Mouse (Mus musculus) heart, embryonic 10.5 days (tissue): ENCODE data around the gene Vkorc1. TPM values are rescaled to one million over a fixed set of nuclear protein-coding genes. Genes with fewer than 3 reads are reported as not detected.
"Not testable (repeated sequence)": the region's sequence is repeated elsewhere in the genome, so short reads cannot be mapped to it uniquely, and the experiment has no call there.

Source experiments
- DNase-seq: peaks from one replicate; pipeline ENCODE4 v3.0.0-alpha.2; 2017; ENCODE audit warnings: low spot score
- H3K27ac ChIP-seq: fragments of 300-500 bp; sonication (generic); 2 replicates; pipeline ENCODE4 v1.5.1; 2016; ENCODE audit warnings: mild to moderate bottlenecking
- H3K27me3 ChIP-seq: fragments of 300-500 bp; sonication (generic); 2 replicates; pipeline ENCODE4 v1.6.1; 2016; ENCODE audit warnings: mild to moderate bottlenecking; ENCODE audit not compliant: poor library complexity, insufficient read depth, severe bottlenecking
- H3K36me3 ChIP-seq: fragments of 300-500 bp; sonication (generic); 2 replicates; pipeline ENCODE4 v1.6.1; 2016; ENCODE audit warnings: mild to moderate bottlenecking, moderate library complexity
- H3K4me1 ChIP-seq: fragments of 300-500 bp; sonication (generic); 2 replicates; pipeline ENCODE4 v1.6.1; 2016; ENCODE audit warnings: mild to moderate bottlenecking
- H3K4me3 ChIP-seq: fragments of 300-500 bp; sonication (generic); 2 replicates; pipeline ENCODE4 v1.5.1; 2016; ENCODE audit warnings: mild to moderate bottlenecking, moderate library complexity
- H3K9me3 ChIP-seq: fragments of 300-500 bp; sonication (generic); 2 replicates; pipeline ENCODE4 v1.6.1; 2016; ENCODE audit warnings: mild to moderate bottlenecking, moderate library complexity
- WGBS: fragments of 180-500 bp; shearing (Covaris S2); methylation state at CpG from one replicate; pipeline ENCODE4 v1.1.7; 2016; 5-methylcytosine and 5-hydroxymethylcytosine counted together
- polyA plus RNA-seq: library from polyadenylated mRNA; unstranded; fragments of >200 nt; fragmentation: Nextera tagmentation; extraction: Ambion mirVana; gene quantifications from 2 replicates; pipeline ENCODE4 v1.2.1, GENCODE M21; 2016

Vkorc1 gene
- polyA plus RNA-seq, 1 experiment from 2014 or later: 81.7 TPM

- no peak overlapping the region for H3K4me3 ChIP-seq
- WGBS: 95% methylated on average over 12 of the region's 12 CpGs
- peaks cover 50% of the 10 kb centered on the region for H3K36me3 ChIP-seq
- H3K4me1 ChIP-seq: peaks cover 18% of the 10 kb centered on the region
- no peak for DNase-seq
- no peaks in the 10 kb centered on the region for H3K9me3 ChIP-seq
- H3K27ac ChIP-seq: no peak overlapping the region
- H3K27me3 ChIP-seq: no peaks in the 10 kb centered on the region
Measured at GRCm38 (mm10) chr7:127907939-127908338, 12.5 kb upstream of the Vkorc1 start.

DNA sequence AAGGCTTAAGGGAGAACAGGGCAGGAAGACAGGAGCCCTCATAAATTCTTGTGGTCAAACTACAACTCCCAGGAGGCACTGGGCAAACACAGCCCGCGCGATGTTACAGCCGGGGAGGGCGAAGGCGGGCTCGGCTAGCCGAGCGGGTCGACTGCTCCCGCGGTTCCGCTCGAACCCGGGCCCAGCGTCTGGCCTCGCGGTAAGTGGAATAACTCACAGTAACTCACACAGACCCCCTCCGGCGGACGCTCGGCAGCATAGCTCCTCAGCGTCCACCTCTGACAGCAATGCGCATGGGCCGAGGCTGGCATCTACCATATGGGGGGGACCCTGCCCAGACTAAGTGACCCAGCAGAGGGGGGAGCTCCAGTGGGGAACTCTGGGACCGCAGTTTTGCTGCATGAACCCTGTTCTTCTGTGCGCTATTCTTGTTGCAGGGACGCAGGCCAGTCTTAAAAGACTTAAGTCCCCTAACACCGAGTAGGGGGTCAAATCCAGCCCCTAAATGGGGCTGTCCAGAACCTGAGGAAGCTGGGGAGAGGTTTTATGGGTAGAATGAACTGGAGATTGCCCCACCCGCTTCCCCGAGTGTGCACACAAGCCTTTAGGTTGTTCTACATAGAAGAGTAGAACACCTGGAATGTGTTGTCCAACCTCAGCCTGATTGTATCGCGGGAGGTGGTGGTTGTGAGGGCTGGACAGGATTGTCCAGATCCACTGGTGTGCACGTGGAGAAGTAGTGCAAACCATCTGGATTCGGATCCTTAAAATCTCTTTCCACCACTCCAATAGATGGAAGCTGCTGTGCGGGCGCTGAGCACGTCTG, 8.8 kb upstream of the Vkorc1 start, which contains the start of gene Bckdk:
TSS of gene Bckdk (plus strand) at position 112 of the 826 bp plus-strand sequence.
- H3K27ac ChIP-seq: peak within 1 kb of the TSS; percentile 93
- H3K36me3 ChIP-seq: peaks cover 41% of the 10 kb centered on the region
- no peaks in the 10 kb centered on the region for H3K27me3 ChIP-seq
- peak; percentile 94 for DNase-seq
- no peaks in the 10 kb centered on the region for H3K9me3 ChIP-seq
- peaks cover 20% of the 10 kb centered on the region for H3K4me1 ChIP-seq
- whole genome bisulfite sequencing: 8% methylated on average over 38 of the region's 38 CpGs
- H3K4me3 ChIP-seq: peak within 1 kb of the TSS; percentile 79

- Histone ChIP-seq H3K27me3 (no peaks in the 10 kb centered on the region), H3K27ac (no peak overlapping the region), H3K9me3 (no peaks in the 10 kb centered on the region), H3K36me3 (peaks cover 17% of the 10 kb centered on the region), H3K4me3 (no peak overlapping the region), H3K4me1 (peaks cover 20% of the 10 kb centered on the region)
- WGBS: 72% methylated on average over 2 of the region's 2 CpGs
- no peak for DNase-seq
Measured at GRCm38 (mm10) chr7:127901772-127902171, 6.4 kb upstream of the Vkorc1 start.

- Histone ChIP-seq H3K27me3 (no peaks in the 10 kb centered on the region), H3K36me3 (no peaks in the 10 kb centered on the region), H3K27ac (no peak overlapping the region; the same call in 1 of the 2 replicates), H3K4me1 (peaks cover 16% of the 10 kb centered on the region), H3K4me3 (no peak overlapping the region), H3K9me3 (no peaks in the 10 kb centered on the region)
- no peak for DNase-seq
- 31% methylated on average over 7 of the region's 7 CpGs for WGBS
Measured at GRCm38 (mm10) chr7:127899997-127900396, 4.6 kb upstream of the Vkorc1 start.

DNA sequence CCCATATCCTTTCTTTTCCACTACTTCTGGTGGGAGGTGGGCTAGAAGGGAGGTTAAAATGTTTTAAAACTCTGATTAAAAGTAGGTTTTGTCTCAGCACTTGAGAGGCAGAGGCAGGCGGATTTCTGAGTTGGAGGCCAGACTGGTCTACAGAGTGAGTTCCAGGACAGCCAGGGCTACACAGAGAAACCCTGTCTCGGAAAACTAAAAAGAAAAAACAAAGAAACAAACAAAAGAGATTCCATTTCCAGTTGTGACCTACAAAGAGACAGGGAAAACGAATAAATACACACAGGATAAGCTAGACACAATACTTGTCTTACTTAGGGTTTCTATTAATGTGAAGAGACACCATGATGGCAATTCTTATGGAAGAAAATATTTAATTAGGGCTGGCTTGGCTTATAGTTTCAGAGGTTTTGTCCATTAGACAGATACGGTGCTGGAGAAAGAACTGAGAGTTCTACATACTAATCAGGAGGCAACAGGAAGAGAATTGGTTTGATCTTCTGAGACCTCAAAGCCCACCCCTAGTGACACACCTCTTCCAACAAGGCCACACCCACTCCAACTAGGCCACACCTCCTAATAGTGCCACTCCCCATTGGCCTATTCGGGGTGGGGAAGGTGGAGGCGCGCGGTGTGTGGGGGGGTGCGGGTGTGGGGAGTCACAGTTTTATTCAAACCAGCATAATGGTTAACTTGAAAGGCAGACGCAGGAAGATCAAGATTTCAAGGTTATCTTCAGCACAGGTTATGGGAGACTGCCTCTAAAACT, 3.0 kb upstream of the Vkorc1 start:
- 33% methylated on average over 10 of the region's 10 CpGs for WGBS
- Histone ChIP-seq H3K4me1 (peaks cover 13% of the 10 kb centered on the region), H3K27ac (no peak overlapping the region), H3K27me3 (no peaks in the 10 kb centered on the region), H3K4me3 (no peak overlapping the region), H3K9me3 (no peaks in the 10 kb centered on the region), H3K36me3 (peaks cover 1% of the 10 kb centered on the region; the same call in 1 of the 2 replicates)
- DNase-seq: no peak

GRCm38 (mm10) chr7:127897542-127897941, 2.1 kb upstream of the Vkorc1 start:
- peaks cover 10% of the 10 kb centered on the region for H3K36me3 ChIP-seq
- whole genome bisulfite sequencing: 88% methylated on average over 7 of the region's 7 CpGs
- H3K27me3 ChIP-seq: no peaks in the 10 kb centered on the region
- H3K4me1 ChIP-seq: peaks cover 13% of the 10 kb centered on the region
- DNase-seq: no peak
- no peak overlapping the region for H3K4me3 ChIP-seq
- H3K9me3 ChIP-seq: no peaks in the 10 kb centered on the region
- no peak overlapping the region for H3K27ac ChIP-seq

DNA sequence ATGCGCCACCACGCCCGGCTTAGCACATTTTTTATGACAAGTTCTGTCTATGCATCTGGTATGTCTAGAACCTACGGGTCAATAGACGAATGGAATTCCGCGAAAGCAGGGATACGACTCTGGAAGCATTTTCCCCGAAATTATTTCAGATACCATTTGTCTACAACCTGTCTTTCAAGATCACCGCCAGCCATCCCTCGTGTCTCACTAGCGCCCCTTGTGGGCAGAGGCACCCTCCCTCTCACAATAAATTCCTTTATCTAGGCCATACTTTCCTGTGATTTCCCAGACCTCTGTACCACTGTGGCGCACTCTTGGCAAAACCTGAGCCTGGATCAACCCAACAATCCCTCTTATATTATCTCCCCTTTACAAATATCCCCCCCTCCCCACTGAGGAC, 967 bp upstream of the Vkorc1 start:
- Histone ChIP-seq H3K4me1 (peaks cover 13% of the 10 kb centered on the region), H3K27me3 (no peaks in the 10 kb centered on the region), H3K36me3 (peaks cover 17% of the 10 kb centered on the region), H3K27ac (no peak overlapping the region), H3K4me3 (no peak overlapping the region), H3K9me3 (no peaks in the 10 kb centered on the region)
- WGBS: 55% methylated on average over 13 of the region's 13 CpGs
- no peak for DNase-seq

DNA sequence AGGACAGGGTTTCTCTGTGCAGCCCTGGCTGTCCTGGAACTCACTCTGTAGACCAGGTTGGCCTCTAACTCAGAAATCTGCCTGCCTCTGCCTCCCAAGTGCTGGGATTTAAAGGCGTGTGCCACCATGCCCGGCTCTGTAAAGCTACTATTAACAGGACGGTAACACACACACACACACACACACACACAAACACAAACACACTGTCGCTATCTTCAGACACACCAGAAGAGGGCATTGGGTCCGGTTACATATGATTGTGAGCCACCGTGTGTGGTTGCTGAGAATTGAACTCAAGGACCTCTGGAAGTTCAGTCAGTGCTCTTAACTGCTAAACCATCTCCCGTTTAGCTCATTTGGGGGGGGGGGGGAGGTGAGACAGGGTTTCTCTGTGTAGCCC, 474 bp upstream of the Vkorc1 start:
- H3K4me3 ChIP-seq: peak overlapping the region; percentile 72
- 55% methylated on average over 7 of the region's 7 CpGs for WGBS
- peaks cover 17% of the 10 kb centered on the region for H3K36me3 ChIP-seq

GRCm38 (mm10) chr7:127894480-127894879, 937 bp downstream of the Vkorc1 start:
- Histone ChIP-seq H3K4me3 (peak overlapping the region; percentile 72), H3K27me3 (no peaks in the 10 kb centered on the region), H3K4me1 (peaks cover 6% of the 10 kb centered on the region), H3K9me3 (no peaks in the 10 kb centered on the region), H3K27ac (peak overlapping the region; percentile 86; the same call in 1 of the 2 replicates), H3K36me3 (peaks cover 24% of the 10 kb centered on the region)
- 69% methylated on average over 5 of the region's 5 CpGs for WGBS
- DNase-seq: no peak

More for the DNA sequence above, 474 bp upstream of the Vkorc1 start:
- DNase-seq, H3K27me3 ChIP-seq, H3K9me3 ChIP-seq: not testable (repeated sequence)
- H3K4me1 ChIP-seq: peaks cover 13% of the 10 kb centered on the region
- H3K27ac ChIP-seq: peak overlapping the region; percentile 86; the same call in 1 of the 2 replicates

- DNase-seq: no peak
- no peaks in the 10 kb centered on the region for H3K9me3 ChIP-seq
- WGBS: 30% methylated on average over 4 of the region's 4 CpGs
- H3K36me3 ChIP-seq: peaks cover 61% of the 10 kb centered on the region
- H3K4me1 ChIP-seq: peaks cover 5% of the 10 kb centered on the region
- H3K27me3 ChIP-seq: no peaks in the 10 kb centered on the region
- no peak within 1 kb of the TSS for H3K4me3 ChIP-seq
- no peak within 1 kb of the TSS for H3K27ac ChIP-seq
Measured at GRCm38 (mm10) chr7:127890798-127891197, 4.6 kb downstream of the Vkorc1 start, which contains the start of gene Prss53. Gene Prss53, minus strand, starts transcription at chr7:127890970.

GRCm38 (mm10) chr7:127888821-127889220, 6.6 kb downstream of the Vkorc1 start:
- Histone ChIP-seq H3K27me3 (no peaks in the 10 kb centered on the region), H3K9me3 (no peaks in the 10 kb centered on the region), H3K4me3 (no peak overlapping the region), H3K27ac (no peak overlapping the region), H3K36me3 (peaks cover 80% of the 10 kb centered on the region), H3K4me1 (peaks cover 5% of the 10 kb centered on the region)
- no peak for DNase-seq
- WGBS: 75% methylated on average over 3 of the region's 3 CpGs

- no peak overlapping the region for H3K27ac ChIP-seq
- no peak overlapping the region for H3K4me3 ChIP-seq
- H3K4me1 ChIP-seq: peaks cover 15% of the 10 kb centered on the region
- DNase-seq: no peak
- H3K27me3 ChIP-seq: no peaks in the 10 kb centered on the region
- H3K9me3 ChIP-seq: no peaks in the 10 kb centered on the region
- WGBS: 77% methylated on average over 3 of the region's 3 CpGs
- H3K36me3 ChIP-seq: peaks cover 83% of the 10 kb centered on the region
Measured at GRCm38 (mm10) chr7:127887781-127888180, 7.6 kb downstream of the Vkorc1 start.

GRCm38 (mm10) chr7:127887191-127887590, 8.2 kb downstream of the Vkorc1 start:
- H3K27ac ChIP-seq: no peak overlapping the region
- no peaks in the 10 kb centered on the region for H3K9me3 ChIP-seq
- 83% methylated on average over 8 of the region's 8 CpGs for WGBS
- H3K27me3 ChIP-seq: no peaks in the 10 kb centered on the region
- peaks cover 20% of the 10 kb centered on the region for H3K4me1 ChIP-seq
- DNase-seq: no peak
- peaks cover 83% of the 10 kb centered on the region for H3K36me3 ChIP-seq
- no peak overlapping the region for H3K4me3 ChIP-seq
